Mouse (Mus musculus) naive thymus-derived CD4-positive, alpha-beta T cell, adult 5 months (primary cell): Measurements from ENCODE around the gene Plaur. TPM values are rescaled to one million over a fixed set of nuclear protein-coding genes. Genes with fewer than 3 reads are reported as not detected.

Experiments used
- polyA plus RNA-seq: library from polyadenylated mRNA; unstranded; fragments of 100-300 nt; shearing (Covaris generic); gene quantifications from one replicate; pipeline ENCODE4 v1.2.1, GENCODE M21; 2017

Plaur gene
- 133 TPM for polyA plus RNA-seq

GRCm38 (mm10) chr7:24462388-24463319, at the start of gene Plaur:
Plaur (plus strand) TSS chr7:24462484.

GRCm38 (mm10) chr7:24451855-24452311, 10.4 kb upstream of the Plaur start, which contains the start of gene Irgc1:
Irgc1 (minus strand) TSS chr7:24452297.

GRCm38 (mm10) chr7:24481474-24482207, 19.4 kb downstream of the Plaur start, which contains the start of gene Cadm4:
Cadm4 (plus strand) TSS chr7:24482023.

GRCm38 (mm10) chr7:24506838-24507725, 44.8 kb downstream of the Plaur start, which contains the start of gene Zfp428:
Zfp428 (plus strand) TSS chr7:24507006.

GRCm38 (mm10) chr7:24512355-24512754, 50.1 kb downstream of the Plaur start, which contains the start of gene AC161166.1:
AC161166.1 (minus strand) TSS chr7:24512455.

Other genes with a start within 250 kb of the Plaur start
- gene Zfp109, start 224.9 kb upstream of the Plaur start, polyA plus RNA-seq: 2.0 TPM
- 0.21 TPM for gene Zfp108, start 207.7 kb upstream of the Plaur start, polyA plus RNA-seq
- gene Zfp93, start 192.1 kb upstream of the Plaur start, polyA plus RNA-seq: 1.3 TPM
- 10.0 TPM for gene Zfp61, start 161.3 kb upstream of the Plaur start, polyA plus RNA-seq
- gene Zfp94, start 145.8 kb upstream of the Plaur start, polyA plus RNA-seq: 2.5 TPM
- not detected for gene Tescl, start 128.5 kb upstream of the Plaur start, polyA plus RNA-seq
- gene Lypd5, start 113.3 kb upstream of the Plaur start, polyA plus RNA-seq: not detected
- 190 TPM for gene Kcnn4, start 92.2 kb upstream of the Plaur start, polyA plus RNA-seq
- 86.3 TPM for gene Smg9, start 62.9 kb upstream of the Plaur start, polyA plus RNA-seq
- gene Irgc1, start 10.2 kb upstream of the Plaur start, polyA plus RNA-seq: 1.4 TPM
- gene Cadm4, start 19.5 kb downstream of the Plaur start, polyA plus RNA-seq: 0.42 TPM
- 1.7 TPM for gene Zfp428, start 44.5 kb downstream of the Plaur start, polyA plus RNA-seq
- not detected for gene AC161166.1, start 50.0 kb downstream of the Plaur start, polyA plus RNA-seq
- 4.9 TPM for gene Irgq, start 68.2 kb downstream of the Plaur start, polyA plus RNA-seq
- gene Pinlyp, start 83.6 kb downstream of the Plaur start, polyA plus RNA-seq: not detected
- 63.5 TPM for gene Xrcc1, start 83.8 kb downstream of the Plaur start, polyA plus RNA-seq
- 18.9 TPM for gene Ethe1, start 125.1 kb downstream of the Plaur start, polyA plus RNA-seq
- not detected for gene Zfp575, start 125.2 kb downstream of the Plaur start, polyA plus RNA-seq
- gene Phldb3, start 148.3 kb downstream of the Plaur start, polyA plus RNA-seq: 0.78 TPM
- gene Lypd3, start 174.1 kb downstream of the Plaur start, polyA plus RNA-seq: not detected
- not detected for gene Tex101, start 214.2 kb downstream of the Plaur start, polyA plus RNA-seq
- not detected for gene BC049730, start 246.8 kb downstream of the Plaur start, polyA plus RNA-seq